In genomic region chr17:84231361-84231760, GRCm38 (mm10) we compare ENCODE assay signal across 15 mouse cellular contexts.
"Had no signal": no experiment of that assay in that cellular context is flagged by ENCODE, and none has a peak within 500 bp of the region (broad histone marks: within the 10 kb centered on the region; RNA-seq: fewer than 3 reads in every experiment).

No protein-coding gene starts in this region.

- H3K4me1 ChIP-seq: midbrain, embryonic 10.5 days; midbrain, embryonic 15.5 days; neural tube, embryonic 15.5 days had no signal

- DNase-seq: kidney, adult 8-10 months; kidney, postnatal 4 days; left cerebral cortex, postnatal 4 days; lung, embryonic 14.5 days; lung, postnatal 10 days; lung, postnatal 4 days; spleen, adult 18-20 months; thymus, adult 18-20 months; thymus, postnatal 14 days had no signal

- H3K27me3 ChIP-seq: limb, embryonic 13.5 days; liver, embryonic 15.5 days; midbrain, embryonic 15.5 days; neural tube, embryonic 15.5 days had no signal

- H3K27ac ChIP-seq: limb, embryonic 13.5 days; liver, embryonic 15.5 days; midbrain, embryonic 10.5 days; midbrain, embryonic 15.5 days; neural tube, embryonic 15.5 days had no signal

- ATAC-seq: intestine, postnatal 0 days; midbrain, embryonic 15.5 days had no signal

- H3K4me3 ChIP-seq: limb, embryonic 13.5 days; liver, embryonic 15.5 days; midbrain, embryonic 10.5 days; midbrain, embryonic 15.5 days; neural tube, embryonic 15.5 days had no signal

- H3K36me3 ChIP-seq: liver, embryonic 15.5 days; midbrain, embryonic 15.5 days had no signal
